Mouse (Mus musculus) cortical plate, adult 2 months (tissue): Measurements from ENCODE around the gene Klhl2.

Experiments used
- CTCF ChIP-seq: fragments of 200-500 bp; IDR thresholded peaks from 2 replicates; pipeline ENCODE4 v1.5.1; 2011; ENCODE audit warnings: mild to moderate bottlenecking, control low read depth, low read length; ENCODE audit not compliant: insufficient read depth; ENCODE audit errors: extremely low read depth
- POLR2A ChIP-seq: fragments of 200-500 bp; IDR thresholded peaks from 2 replicates; pipeline ENCODE4 v1.6.1; 2011; ENCODE audit warnings: mild to moderate bottlenecking, low read length, control low read depth; ENCODE audit not compliant: insufficient read depth; ENCODE audit errors: extremely low read depth

- TF ChIP-seq POLR2A (no peak), CTCF (no peak)
These were observed 61.1 kb downstream of the Klhl2 start for GRCm38 (mm10) chr8:64788715-64789114.
